Mouse (Mus musculus) heart, postnatal 0 days (tissue): ENCODE results near the gene Rps27l. TPM values are rescaled to one million over a fixed set of nuclear protein-coding genes. Genes with fewer than 3 reads are reported as not detected.

Experiments used
- ATAC-seq: fragments of 200-750 bp; cut with Nextera tagmentation; 2 replicates; pipeline ENCODE4 v1.8.0; 2017; ENCODE audit warnings: low read depth, moderate number of reproducible peaks, moderate library complexity; ENCODE audit not compliant: insufficient read depth
- DNase-seq: peaks from one replicate; pipeline ENCODE4 v3.0.0-alpha.2; 2016; ENCODE audit warnings: low spot score
- H3K27ac ChIP-seq: fragments of 300-500 bp; sonication (generic); 2 replicates; pipeline ENCODE4 v1.5.1; 2014; ENCODE audit warnings: low read depth, mild to moderate bottlenecking
- H3K27me3 ChIP-seq: fragments of 300-500 bp; sonication (generic); 2 replicates; pipeline ENCODE4 v1.6.1; 2014; ENCODE audit warnings: low read length, mixed read lengths; ENCODE audit not compliant: control insufficient read depth, insufficient read depth
- H3K36me3 ChIP-seq: fragments of 300-500 bp; sonication (generic); replicated peaks from 2 replicates; pipeline ENCODE4 v1.6.1; 2014; ENCODE audit warnings: low read length, mixed read lengths; ENCODE audit not compliant: control insufficient read depth, insufficient read depth
- H3K4me1 ChIP-seq: fragments of 300-500 bp; sonication (generic); 2 replicates; pipeline ENCODE4 v1.6.1; 2014; ENCODE audit warnings: antibody characterized with exemption; ENCODE audit not compliant: control insufficient read depth, insufficient read depth
- H3K4me2 ChIP-seq: fragments of 300-500 bp; sonication (generic); 2 replicates; pipeline ENCODE4 v1.6.1; 2014; ENCODE audit warnings: low read depth, mild to moderate bottlenecking, low read length, moderate library complexity
- H3K4me3 ChIP-seq: fragments of 300-500 bp; sonication (generic); 2 replicates; pipeline ENCODE4 v1.5.1; 2014; ENCODE audit warnings: low read depth, low read length
- H3K9ac ChIP-seq: fragments of 300-500 bp; sonication (generic); replicated peaks from 2 replicates; pipeline ENCODE4 v1.6.1; 2014; ENCODE audit warnings: low read depth, low read length, mixed read lengths
- H3K9me3 ChIP-seq: fragments of 300-500 bp; sonication (generic); replicated peaks from 2 replicates; pipeline ENCODE4 v1.6.1; 2016; ENCODE audit warnings: low read length; ENCODE audit not compliant: control insufficient read depth
- CTCF ChIP-seq: IDR thresholded peaks from 2 replicates; pipeline ENCODE4 v1.5.1; 2016; ENCODE audit warnings: antibody characterized with exemption, control low read depth, low read depth
- EP300 ChIP-seq: IDR thresholded peaks from 2 replicates; pipeline ENCODE4 v1.6.1; 2016; ENCODE audit warnings: antibody characterized with exemption, low read depth
- WGBS: fragments of 180-500 bp; shearing (Covaris S2); extraction: QIAGEN DNeasy Blood & Tissue Kit; methylation state at CpG from one replicate; pipeline ENCODE4 v1.1.7; 2014; 5-methylcytosine and 5-hydroxymethylcytosine counted together
- polyA plus RNA-seq: library from polyadenylated mRNA; unstranded; fragments of >200 nt; fragmentation: Nextera tagmentation; extraction: Ambion mirVana; gene quantifications from 2 replicates; pipeline ENCODE4 v1.2.1, GENCODE M21; 2015
- total RNA-seq: library from RNA; depleted of rRNA; stranded (reverse); fragments of >200 nt; gene quantifications from 2 replicates; pipeline ENCODE4 v1.2.3, GENCODE M21; 2014; ENCODE audit warnings: low replicate concordance

Gene Rps27l
- total and polyA plus RNA-seq, 2 experiments from 2014 or later = 204 to 568 TPM

GRCm38 (mm10) chr9:66925853-66926252 lies 20.0 kb upstream of the Rps27l start:
- Histone ChIP-seq H3K27me3 (no peaks in the 10 kb centered on the region), H3K9ac (no peak overlapping the region), H3K4me1 (no peaks in the 10 kb centered on the region), H3K36me3 (no peaks in the 10 kb centered on the region), H3K4me3 (no peak overlapping the region), H3K9me3 (no peaks in the 10 kb centered on the region), H3K27ac (no peak overlapping the region), H3K4me2 (no peak overlapping the region)
- ATAC-seq (no peak), DNase-seq (no peak)
- TF ChIP-seq CTCF (no peak), EP300 (no peak)
- WGBS = 72% methylated on average over 3 of the region's 3 CpGs

GRCm38 (mm10) chr9:66927696-66928402 lies 18.0 kb upstream of the Rps27l start:
- Histone ChIP-seq H3K9ac (no peak overlapping the region), H3K27ac (no peak overlapping the region), H3K36me3 (no peaks in the 10 kb centered on the region), H3K4me3 (no peak overlapping the region), H3K4me2 (no peak overlapping the region), H3K27me3 (no peaks in the 10 kb centered on the region), H3K9me3 (no peaks in the 10 kb centered on the region), H3K4me1 (no peaks in the 10 kb centered on the region)
- no peak for ATAC-seq
- TF ChIP-seq CTCF = no peak
- no peak for TF ChIP-seq EP300
- 87% methylated on average over 8 of the region's 8 CpGs for WGBS
- no peak for DNase-seq

- Histone ChIP-seq H3K9me3 (no peaks in the 10 kb centered on the region), H3K36me3 (no peaks in the 10 kb centered on the region), H3K9ac (no peak overlapping the region), H3K27me3 (no peaks in the 10 kb centered on the region), H3K4me1 (no peaks in the 10 kb centered on the region), H3K4me3 (no peak overlapping the region), H3K4me2 (no peak overlapping the region), H3K27ac (no peak overlapping the region)
- DNase-seq (no peak), ATAC-seq (no peak)
- TF ChIP-seq EP300 (no peak), CTCF (no peak)
- WGBS = 61% methylated on average over 7 of the region's 7 CpGs
Observed at GRCm38 (mm10) chr9:66930351-66930750, 15.5 kb upstream of the Rps27l start.

GRCm38 (mm10) chr9:66933869-66934808 lies 11.7 kb upstream of the Rps27l start:
- no peaks in the 10 kb centered on the region for H3K36me3 ChIP-seq

GRCm38 (mm10) chr9:66937507-66937906 lies 8.4 kb upstream of the Rps27l start:
- no peaks in the 10 kb centered on the region for H3K36me3 ChIP-seq
- DNase-seq = no peak
- no peak overlapping the region for H3K4me2 ChIP-seq
- no peak for ATAC-seq
- no peak overlapping the region for H3K9ac ChIP-seq
- H3K27me3 ChIP-seq = no peaks in the 10 kb centered on the region
- no peak overlapping the region for H3K4me3 ChIP-seq
- 40% methylated on average over 8 of the region's 8 CpGs for WGBS
- TF ChIP-seq EP300 = no peak
- no peak for TF ChIP-seq CTCF
- H3K9me3 ChIP-seq = no peaks in the 10 kb centered on the region
- H3K4me1 ChIP-seq = peaks cover 5% of the 10 kb centered on the region; the same call in 1 of the 2 replicates
- no peak overlapping the region for H3K27ac ChIP-seq

More at GRCm38 (mm10) chr9:66933869-66934808, 11.7 kb upstream of the Rps27l start:
- Histone ChIP-seq H3K27me3 (no peaks in the 10 kb centered on the region), H3K27ac (no peak overlapping the region), H3K9me3 (no peaks in the 10 kb centered on the region), H3K4me3 (no peak overlapping the region), H3K9ac (no peak overlapping the region), H3K4me1 (peaks cover 5% of the 10 kb centered on the region; the same call in 1 of the 2 replicates), H3K4me2 (no peak overlapping the region)
- 76% methylated on average over 19 of the region's 19 CpGs for WGBS
- TF ChIP-seq EP300 (no peak), CTCF (no peak)
- ATAC-seq (no peak), DNase-seq (no peak)
